Mouse (Mus musculus) liver, postnatal 0 days (tissue): ENCODE measurements at regions not wholly inside any gene's neighbourhood (a gene's known extent, or its start where the extent isn't known, plus 50 kb on each side); places are given as distances from the start of the nearest gene placed in this dataset. TPM values are rescaled to one million over a fixed set of nuclear protein-coding genes. Genes with fewer than 3 reads are reported as not detected.

Source experiments
- ATAC-seq: fragments of 200-750 bp; cut with Nextera tagmentation; 2 replicates; pipeline ENCODE4 v1.8.0; 2017; ENCODE audit warnings: mild to moderate bottlenecking, moderate library complexity
- DNase-seq: peaks from one replicate; pipeline ENCODE4 v3.0.0-alpha.2; 2016
- H3K27ac ChIP-seq: fragments of 300-500 bp; sonication (generic); 2 replicates; pipeline ENCODE4 v1.5.1; 2014; ENCODE audit warnings: antibody characterized with exemption, moderate library complexity, mild to moderate bottlenecking, low read depth
- H3K27me3 ChIP-seq: fragments of 300-500 bp; sonication (generic); 2 replicates; pipeline ENCODE4 v1.6.1; 2014; ENCODE audit warnings: low read length, control low read depth, mixed read lengths; ENCODE audit not compliant: insufficient read depth
- H3K36me3 ChIP-seq: fragments of 300-500 bp; sonication (generic); replicated peaks from 2 replicates; pipeline ENCODE4 v1.6.1; 2014; ENCODE audit warnings: mild to moderate bottlenecking, control low read depth, low read length, moderate library complexity, mixed read lengths; ENCODE audit not compliant: insufficient read depth
- H3K4me1 ChIP-seq: fragments of 300-500 bp; sonication (generic); 2 replicates; pipeline ENCODE4 v1.6.1; 2014; ENCODE audit warnings: antibody characterized with exemption, mild to moderate bottlenecking, control low read depth; ENCODE audit not compliant: insufficient read depth
- H3K4me2 ChIP-seq: fragments of 300-500 bp; sonication (generic); 2 replicates; pipeline ENCODE4 v1.6.1; 2014; ENCODE audit warnings: low read depth, mild to moderate bottlenecking, low read length, moderate library complexity, mixed read lengths
- H3K4me3 ChIP-seq: fragments of 300-500 bp; sonication (generic); 2 replicates; pipeline ENCODE4 v1.5.1; 2014; ENCODE audit warnings: low read depth, low read length
- H3K9ac ChIP-seq: fragments of 300-500 bp; sonication (generic); replicated peaks from 2 replicates; pipeline ENCODE4 v1.6.1; 2014; ENCODE audit warnings: mild to moderate bottlenecking, moderate library complexity
- H3K9me3 ChIP-seq: fragments of 300-500 bp; sonication (generic); 2 replicates; pipeline ENCODE4 v1.6.1; 2016; ENCODE audit warnings: mild to moderate bottlenecking, control low read depth, low read length, mixed read lengths
- CTCF ChIP-seq: sonication (generic); IDR thresholded peaks from 2 replicates; pipeline ENCODE4 v1.5.1; 2016; ENCODE audit warnings: antibody characterized with exemption, low read depth
- EP300 ChIP-seq: IDR thresholded peaks from 2 replicates; pipeline ENCODE4 v1.6.1; 2016; ENCODE audit warnings: antibody characterized with exemption, low read depth, mild to moderate bottlenecking
- WGBS: fragments of 180-500 bp; shearing (Covaris S2); extraction: QIAGEN DNeasy Blood & Tissue Kit; methylation state at CpG from one replicate; pipeline ENCODE4 v1.1.7; 2014; ENCODE audit not compliant: insufficient replicate concordance; 5-methylcytosine and 5-hydroxymethylcytosine counted together
- microRNA-seq: library from miRNA; unstranded; fragments of <30 nt; microRNA quantifications from one replicate; pipeline ENCODE4, GENCODE M21; 2016

- DNase-seq (no peak), ATAC-seq (no peak)
- no peaks in the 10 kb centered on the region for H3K36me3 ChIP-seq
- no peak for TF ChIP-seq CTCF
- no peak for TF ChIP-seq EP300
- H3K4me3 ChIP-seq = no peak overlapping the region
- H3K4me2 ChIP-seq = no peak overlapping the region
- H3K27ac ChIP-seq = no peak overlapping the region
- H3K9ac ChIP-seq = no peak overlapping the region
- no peaks in the 10 kb centered on the region for H3K4me1 ChIP-seq
- no peaks in the 10 kb centered on the region for H3K27me3 ChIP-seq
- no peaks in the 10 kb centered on the region for H3K9me3 ChIP-seq
- 65% methylated on average over 3 of the region's 3 CpGs for WGBS
Observed at GRCm38 (mm10) chr7:117735699-117736020, 354.9 kb downstream of the Xylt1 start.

- H3K36me3 ChIP-seq = no peaks in the 10 kb centered on the region
- H3K27me3 ChIP-seq = no peaks in the 10 kb centered on the region
- no peaks in the 10 kb centered on the region for H3K9me3 ChIP-seq
- H3K4me1 ChIP-seq = no peaks in the 10 kb centered on the region
- no peak overlapping the region for H3K4me2 ChIP-seq
- ATAC-seq = no peak
- H3K27ac ChIP-seq = no peak overlapping the region
- DNase-seq = no peak
- no peak for TF ChIP-seq CTCF
- TF ChIP-seq EP300 = no peak
- H3K4me3 ChIP-seq = no peak overlapping the region
- 79% methylated on average over 7 of the region's 7 CpGs for WGBS
- no peak overlapping the region for H3K9ac ChIP-seq
Observed at GRCm38 (mm10) chr7:117734994-117735698, 354.4 kb downstream of the Xylt1 start.

- ATAC-seq (no peak), DNase-seq (no peak)
- Histone ChIP-seq H3K27ac (no peak overlapping the region), H3K36me3 (no peaks in the 10 kb centered on the region), H3K27me3 (no peaks in the 10 kb centered on the region), H3K4me3 (no peak overlapping the region), H3K4me1 (no peaks in the 10 kb centered on the region), H3K4me2 (no peak overlapping the region), H3K9me3 (no peaks in the 10 kb centered on the region), H3K9ac (no peak overlapping the region)
- TF ChIP-seq EP300 (no peak), CTCF (peak; percentile 47)
- 67% methylated on average over 4 of the region's 4 CpGs for WGBS
Observed at GRCm38 (mm10) chr7:117729067-117729466, 348.3 kb downstream of the Xylt1 start.

Small RNA genes in the stretch of these regions (microRNA-seq; reads per million reads assigned to microRNA genes)
- not detected for gene Gm24063
